Mouse (Mus musculus) megakaryocyte, embryonic 14.5 days (primary cell): Measurements from ENCODE around the gene Chmp3. TPM values are rescaled to one million over a fixed set of nuclear protein-coding genes. Genes with fewer than 3 reads are reported as not detected.
A peak's percentile ranks its signal among the peaks of the same experiment; 100 is the strongest.

Experiments
- H3K27me3 ChIP-seq: replicated peaks from 2 replicates; pipeline ENCODE3; 2012; ENCODE audit warnings: inconsistent platforms
- H3K36me3 ChIP-seq: replicated peaks from 2 replicates; pipeline ENCODE3; 2012; ENCODE audit warnings: low read length, inconsistent platforms, mixed read lengths
- H3K4me1 ChIP-seq: 2 replicates; pipeline ENCODE4 v1.6.1; 2012; ENCODE audit warnings: inconsistent platforms
- H3K4me3 ChIP-seq: replicated peaks from 2 replicates; pipeline ENCODE3; 2012; ENCODE audit warnings: moderate library complexity, mild to moderate bottlenecking, inconsistent platforms
- H3K9me3 ChIP-seq: 2 replicates; pipeline ENCODE4 v1.6.1; 2012; ENCODE audit warnings: inconsistent platforms
- FLI1 ChIP-seq: IDR thresholded peaks from 2 replicates; pipeline ENCODE4 v1.6.1; 2012; ENCODE audit warnings: low read length, inconsistent platforms, mixed read lengths
- GATA1 ChIP-seq: IDR thresholded peaks from 3 replicates; pipeline ENCODE4 v1.6.1; 2012; ENCODE audit warnings: mixed read lengths, low read length, inconsistent platforms, borderline replicate concordance
- polyA plus RNA-seq: library from polyadenylated mRNA; stranded (reverse); fragments of >175 nt; gene quantifications from 2 replicates; pipeline ENCODE4 v1.2.3, GENCODE M21; 2012; ENCODE audit warnings: low replicate concordance; ENCODE audit not compliant: insufficient read depth

Gene Chmp3
- 7.6 and 33.8 TPM in 2 replicates for polyA plus RNA-seq

- Histone ChIP-seq H3K36me3 (peaks cover 15% of the 10 kb centered on the region), H3K9me3 (no peaks in the 10 kb centered on the region), H3K4me1 (peaks cover 31% of the 10 kb centered on the region), H3K4me3 (peak within 1 kb of the TSS; percentile 95), H3K27me3 (no peaks in the 10 kb centered on the region)
- TF ChIP-seq FLI1 (no peak), GATA1 (no peak)
Measured at GRCm38 (mm10) chr6:71543686-71544499, at the start of gene Chmp3. Gene Chmp3, plus strand, starts transcription at chr6:71543797.

GRCm38 (mm10) chr6:71494341-71495020 is 49.1 kb upstream of the Chmp3 start:
- peaks cover 22% of the 10 kb centered on the region for H3K4me1 ChIP-seq
- H3K27me3 ChIP-seq: no peaks in the 10 kb centered on the region
- H3K36me3 ChIP-seq: peaks cover 26% of the 10 kb centered on the region
- TF ChIP-seq FLI1 (no peak), GATA1 (no peak)
- H3K4me3 ChIP-seq: peak overlapping the region; percentile 99
- H3K9me3 ChIP-seq: 0 out of 2 replicates have a peak, but pooled peaks cover 3% of the 10 kb centered on the region

GRCm38 (mm10) chr6:71500575-71500974 is 43.0 kb upstream of the Chmp3 start:
- Histone ChIP-seq H3K4me3 (peak overlapping the region; percentile 60), H3K27me3 (no peaks in the 10 kb centered on the region), H3K4me1 (peaks cover 45% of the 10 kb centered on the region), H3K9me3 (no peaks in the 10 kb centered on the region), H3K36me3 (peaks cover 64% of the 10 kb centered on the region)
- TF ChIP-seq FLI1 (no peak), GATA1 (no peak)

- TF ChIP-seq FLI1 (no peak), GATA1 (no peak)
- Histone ChIP-seq H3K4me1 (peaks cover 32% of the 10 kb centered on the region), H3K4me3 (no peak overlapping the region), H3K36me3 (peaks cover 70% of the 10 kb centered on the region), H3K27me3 (no peaks in the 10 kb centered on the region), H3K9me3 (no peaks in the 10 kb centered on the region)
Measured at GRCm38 (mm10) chr6:71503001-71503400, 40.6 kb upstream of the Chmp3 start.

GRCm38 (mm10) chr6:71503670-71504069 is 39.9 kb upstream of the Chmp3 start:
- Histone ChIP-seq H3K36me3 (peaks cover 70% of the 10 kb centered on the region), H3K27me3 (no peaks in the 10 kb centered on the region), H3K4me1 (peaks cover 32% of the 10 kb centered on the region), H3K4me3 (no peak overlapping the region), H3K9me3 (no peaks in the 10 kb centered on the region)
- TF ChIP-seq GATA1: no peak
- TF ChIP-seq FLI1: no peak

- TF ChIP-seq FLI1 (no peak), GATA1 (no peak)
- no peaks in the 10 kb centered on the region for H3K27me3 ChIP-seq
- no peaks in the 10 kb centered on the region for H3K9me3 ChIP-seq
- H3K4me1 ChIP-seq: peaks cover 32% of the 10 kb centered on the region
- H3K4me3 ChIP-seq: peak overlapping the region; percentile 53
- H3K36me3 ChIP-seq: peaks cover 70% of the 10 kb centered on the region
Measured at GRCm38 (mm10) chr6:71504091-71504490, 39.5 kb upstream of the Chmp3 start.

GRCm38 (mm10) chr6:71505671-71506070 is 37.9 kb upstream of the Chmp3 start:
- peaks cover 77% of the 10 kb centered on the region for H3K36me3 ChIP-seq
- H3K4me3 ChIP-seq: no peak overlapping the region
- H3K9me3 ChIP-seq: no peaks in the 10 kb centered on the region
- no peaks in the 10 kb centered on the region for H3K27me3 ChIP-seq
- peaks cover 24% of the 10 kb centered on the region for H3K4me1 ChIP-seq
- no peak for TF ChIP-seq GATA1
- no peak for TF ChIP-seq FLI1

GRCm38 (mm10) chr6:71519476-71519875 is 24.1 kb upstream of the Chmp3 start:
- H3K9me3 ChIP-seq: no peaks in the 10 kb centered on the region

GRCm38 (mm10) chr6:71525556-71525955 is 18.0 kb upstream of the Chmp3 start:
- Histone ChIP-seq H3K4me3 (no peak overlapping the region), H3K36me3 (peaks cover under 1% of the 10 kb centered on the region), H3K27me3 (peaks cover 12% of the 10 kb centered on the region), H3K4me1 (peaks cover 10% of the 10 kb centered on the region; the same call in 1 of the 2 replicates), H3K9me3 (no peaks in the 10 kb centered on the region)
- no peak for TF ChIP-seq FLI1
- TF ChIP-seq GATA1: no peak

More at GRCm38 (mm10) chr6:71519476-71519875, 24.1 kb upstream of the Chmp3 start:
- Histone ChIP-seq H3K36me3 (peaks cover 20% of the 10 kb centered on the region), H3K4me3 (no peak overlapping the region), H3K27me3 (no peaks in the 10 kb centered on the region), H3K4me1 (peaks cover 20% of the 10 kb centered on the region)
- TF ChIP-seq GATA1: no peak

GRCm38 (mm10) chr6:71527056-71527455 is 16.5 kb upstream of the Chmp3 start:
- peaks cover 12% of the 10 kb centered on the region for H3K27me3 ChIP-seq
- TF ChIP-seq FLI1 (no peak), GATA1 (no peak)
- no peaks in the 10 kb centered on the region for H3K36me3 ChIP-seq
- peaks cover 10% of the 10 kb centered on the region; the same call in 1 of the 2 replicates for H3K4me1 ChIP-seq
- no peak overlapping the region for H3K4me3 ChIP-seq
- no peaks in the 10 kb centered on the region for H3K9me3 ChIP-seq
